Mouse (Mus musculus) neutrophil, adult 5-6 weeks (primary cell): Measurements from ENCODE around the gene Zfp52. TPM values are rescaled to one million over a fixed set of nuclear protein-coding genes. Genes with fewer than 3 reads are reported as not detected.

Experiments used
- ATAC-seq: fragments of 151-379, 151-347 bp; 2 replicates; pipeline ENCODE4 v1.8.0; 2017; ENCODE audit warnings: mild to moderate bottlenecking, moderate TSS enrichment; ENCODE audit not compliant: insufficient number of reproducible peaks, poor library complexity, low FRiP score, severe bottlenecking; ENCODE audit errors: extremely low read depth
- total RNA-seq: library from RNA; stranded (forward); fragments of 200-1000 nt; gene quantifications from 2 replicates; pipeline ENCODE4 v1.2.3, GENCODE M21; 2017

Zfp52 gene
- total RNA-seq, 1 experiment from 2014 or later: 31.0 TPM

GRCm38 (mm10) chr17:21536096-21536495 lies 757 bp downstream of the Zfp52 start:
- 0 out of 2 replicates have a peak, but pooled peaks have one; percentile 21 for ATAC-seq

- no peak for ATAC-seq
These were observed 1.3 kb downstream of the Zfp52 start for GRCm38 (mm10) chr17:21536676-21537075.

- ATAC-seq: no peak
These were observed 22.5 kb downstream of the Zfp52 start for GRCm38 (mm10) chr17:21557831-21558230.

GRCm38 (mm10) chr17:21566220-21566619 lies 30.9 kb downstream of the Zfp52 start:
- ATAC-seq: peak; percentile 93

GRCm38 (mm10) chr17:21566728-21567349 lies 31.5 kb downstream of the Zfp52 start, which contains the start of gene Zfp948:
Gene Zfp948, plus strand, starts transcription at chr17:21567008.
- peak; percentile 63 for ATAC-seq

- no peak for ATAC-seq
These were observed 32.4 kb downstream of the Zfp52 start for GRCm38 (mm10) chr17:21567696-21568095.

- ATAC-seq: no peak
These were observed 43.7 kb downstream of the Zfp52 start for GRCm38 (mm10) chr17:21579080-21579479.

- peak; percentile 90 for ATAC-seq
These were observed 44.3 kb downstream of the Zfp52 start for GRCm38 (mm10) chr17:21579493-21580175.

- ATAC-seq: no peak
These were observed 50.2 kb downstream of the Zfp52 start for GRCm38 (mm10) chr17:21585521-21585920.

Other genes with a start within 250 kb of the Zfp52 start
- not detected in 2 replicates for gene Vmn1r237, start 223.7 kb upstream of the Zfp52 start, total RNA-seq
- gene Zfp677, start 151.8 kb upstream of the Zfp52 start, total RNA-seq: 13.8 and 16.5 TPM in 2 replicates
- gene Zfp54, start 112.3 kb upstream of the Zfp52 start, total RNA-seq: 3.8 and 5.6 TPM in 2 replicates
- 19.9 and 22.0 TPM in 2 replicates for gene Zfp51, start 85.2 kb upstream of the Zfp52 start, total RNA-seq
- 38.8 and 40.4 TPM in 2 replicates for gene Zfp53, start 46.5 kb upstream of the Zfp52 start, total RNA-seq
- gene Zfp948, start 31.5 kb downstream of the Zfp52 start, total RNA-seq: 4.3 and 4.9 TPM in 2 replicates
- gene Zfp983, start 115.1 kb downstream of the Zfp52 start, total RNA-seq: 6.8 and 9.2 TPM in 2 replicates
- 6.8 and 14.7 TPM in 2 replicates for gene Gm10226, start 156.3 kb downstream of the Zfp52 start, total RNA-seq
- 5.0 and 5.7 TPM in 2 replicates for gene Zfp760, start 172.2 kb downstream of the Zfp52 start, total RNA-seq
- 2.1 and 2.2 TPM in 2 replicates for gene Zfp229, start 195.3 kb downstream of the Zfp52 start, total RNA-seq